Mouse (Mus musculus) liver, adult (tissue): ENCODE measurements around the gene Dab1.

Source experiments
- GATA4 ChIP-seq: IDR thresholded peaks from 2 replicates; pipeline ENCODE4 v1.6.1; 2014; ENCODE audit warnings: mild to moderate bottlenecking, low read length; ENCODE audit not compliant: insufficient replicate concordance

Dab1 gene

DNA sequence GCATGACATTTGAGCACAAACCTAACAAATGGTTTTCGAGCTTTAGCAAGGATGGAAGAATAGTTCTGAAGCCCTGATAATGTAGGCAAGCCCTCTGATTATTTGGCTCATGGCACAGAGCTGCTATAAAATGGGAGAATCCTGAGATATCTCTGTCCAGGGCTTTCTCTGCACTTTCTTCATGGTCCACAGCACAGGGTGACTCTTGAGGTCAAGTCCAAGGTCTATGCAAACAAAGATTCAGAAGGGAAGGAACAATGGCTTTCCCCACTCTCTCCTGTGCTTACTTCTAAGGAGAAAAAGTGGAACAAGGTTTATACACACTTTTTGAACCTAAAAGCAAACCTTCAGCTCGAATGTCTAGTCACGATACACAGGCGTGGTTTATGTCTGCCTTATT is 1061.3 kb downstream of the Dab1 start:
- TF ChIP-seq GATA4 = no peak

DNA sequence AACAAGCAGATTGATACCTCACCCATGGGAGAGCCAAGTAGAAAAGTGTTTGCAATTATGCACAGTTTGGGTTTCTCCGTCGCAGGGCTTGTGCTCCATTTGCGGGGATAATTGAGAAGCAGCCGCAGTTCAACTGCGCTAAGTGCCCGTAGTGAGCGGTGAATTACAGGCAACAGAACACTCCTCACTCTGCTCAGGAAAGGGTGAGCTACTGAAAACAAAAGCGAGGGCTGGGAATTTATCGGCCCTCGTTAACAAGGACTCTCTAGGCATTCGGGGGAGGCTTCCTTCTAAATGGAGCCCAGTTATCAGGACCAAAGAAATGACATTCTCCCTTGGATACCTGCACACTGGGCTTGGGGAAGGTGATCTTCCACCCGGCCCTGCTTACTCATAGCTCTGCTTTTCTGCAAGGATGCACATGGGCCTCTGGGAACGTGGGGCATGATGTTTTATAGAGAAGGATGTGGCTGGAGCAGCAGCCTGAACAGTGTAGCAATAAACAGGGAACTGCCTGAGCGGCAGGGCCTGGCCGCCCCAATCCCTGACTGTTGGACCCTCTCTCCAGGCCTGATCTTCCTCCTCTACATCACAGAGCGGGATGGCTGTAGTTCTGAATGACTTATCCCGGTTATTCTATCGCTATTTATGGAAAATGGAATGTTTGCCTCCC is 1067.1 kb downstream of the Dab1 start:
- no peak for TF ChIP-seq GATA4

DNA sequence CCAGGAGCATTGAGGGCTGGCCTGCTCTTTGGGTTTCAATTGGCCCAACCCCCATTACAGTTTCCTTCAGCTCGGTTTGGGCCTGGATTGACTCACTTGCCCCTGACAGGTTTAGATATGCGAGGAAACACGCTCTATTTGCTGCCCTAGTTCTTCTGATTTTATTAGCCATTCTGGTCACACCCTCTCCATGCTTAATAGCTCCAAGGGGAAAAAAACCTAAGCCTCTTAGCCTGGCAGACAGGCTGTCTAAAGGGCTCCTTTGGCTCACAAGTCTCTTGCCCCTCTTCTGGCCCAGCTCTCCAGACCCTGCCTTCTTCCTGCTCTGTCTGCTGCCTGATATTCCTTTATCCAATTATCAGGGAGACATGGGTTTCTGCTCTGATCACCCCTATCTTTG is 1069.9 kb downstream of the Dab1 start:
- TF ChIP-seq GATA4 = no peak

- no peak for TF ChIP-seq GATA4
These were observed 1071.9 kb downstream of the Dab1 start for GRCm38 (mm10) chr4:104691026-104691425.

DNA sequence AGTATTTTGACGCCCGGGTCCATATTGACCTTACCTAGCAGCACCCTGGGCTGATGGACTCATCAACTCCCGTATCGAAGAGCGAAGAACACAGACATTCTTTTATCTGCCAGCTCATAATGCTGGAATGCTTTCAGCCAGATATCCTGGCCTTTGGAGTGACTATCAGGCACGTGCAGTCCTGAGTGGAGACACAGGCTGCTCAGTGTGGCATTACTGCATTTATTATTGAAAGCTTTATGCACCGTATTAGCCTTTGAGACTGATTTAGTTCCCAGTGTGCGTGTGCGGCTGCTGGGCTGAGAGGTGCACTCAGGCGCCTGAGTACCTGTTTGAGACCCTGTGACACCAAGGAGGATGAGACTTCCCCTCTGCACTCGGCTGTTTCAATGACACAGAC is 1075.0 kb downstream of the Dab1 start:
- TF ChIP-seq GATA4 = no peak

DNA sequence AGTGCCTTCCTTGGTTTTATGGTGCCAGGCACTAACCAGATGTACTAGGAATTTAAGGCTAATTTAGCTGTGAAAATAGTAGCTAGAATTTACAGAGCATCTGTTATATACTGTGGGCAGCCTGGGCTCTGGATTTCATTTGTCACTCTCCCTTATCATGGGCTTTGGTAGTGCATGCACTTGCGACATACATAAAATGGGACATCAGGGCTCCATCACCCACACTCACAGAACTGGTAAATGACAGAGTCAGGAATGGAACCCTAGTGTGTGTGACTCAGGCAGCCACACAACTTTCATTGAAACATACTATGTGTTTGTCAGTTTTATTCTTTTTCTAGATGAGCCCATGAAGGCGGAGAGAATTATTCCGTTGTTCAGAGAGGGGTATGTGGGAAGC is 1077.4 kb downstream of the Dab1 start:
- no peak for TF ChIP-seq GATA4

GRCm38 (mm10) chr4:104697703-104698102 is 1078.5 kb downstream of the Dab1 start:
- no peak for TF ChIP-seq GATA4

DNA sequence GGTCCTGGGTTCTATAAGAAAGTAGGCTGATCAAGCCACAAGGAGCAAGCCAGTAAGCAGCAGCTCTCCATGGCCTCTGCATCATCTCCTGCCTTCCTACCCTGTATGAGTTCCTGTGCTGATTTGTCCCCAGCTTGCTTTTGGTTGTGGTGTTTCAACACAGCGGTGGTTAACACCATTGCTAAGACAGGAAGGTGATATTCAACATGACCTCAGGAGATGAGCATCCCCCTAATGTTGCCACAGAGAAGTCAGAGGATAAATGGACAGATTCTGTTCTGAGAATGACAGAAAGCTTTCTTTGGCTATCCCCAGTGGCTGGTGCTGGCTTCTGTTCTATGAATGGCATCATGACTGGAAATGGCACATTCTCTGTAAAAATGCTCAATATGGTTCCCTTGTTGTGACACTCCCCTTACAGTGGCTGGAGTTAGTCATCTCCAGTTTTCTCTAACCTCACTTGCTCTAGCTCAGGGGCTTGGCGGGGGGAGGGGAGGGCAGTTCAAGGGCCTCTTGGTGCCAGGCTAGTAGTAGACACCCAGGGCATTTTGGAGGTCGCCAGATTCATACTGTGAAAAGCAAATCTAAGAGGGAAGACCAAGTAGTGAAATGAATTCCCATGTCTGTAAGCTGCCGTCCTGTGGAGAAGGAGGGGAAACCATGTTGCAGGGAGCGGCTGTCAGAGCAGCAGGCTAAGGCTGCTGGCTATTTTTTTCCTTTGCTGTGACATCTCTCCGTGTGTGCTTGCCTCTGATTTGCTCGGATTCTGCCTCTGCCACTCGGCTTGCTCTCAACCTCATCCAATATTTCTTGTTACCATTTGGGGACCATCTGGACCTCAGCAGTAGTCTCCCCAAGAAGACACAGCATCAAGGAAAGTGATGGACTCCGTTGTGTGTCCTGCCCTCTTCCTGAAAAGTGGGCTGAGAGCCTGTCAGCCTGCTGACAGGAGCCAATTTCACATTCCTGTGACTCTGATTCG is 1086.8 kb downstream of the Dab1 start:
- no peak for TF ChIP-seq GATA4

GRCm38 (mm10) chr4:104712338-104713083 is 1093.4 kb downstream of the Dab1 start:
- no peak for TF ChIP-seq GATA4

DNA sequence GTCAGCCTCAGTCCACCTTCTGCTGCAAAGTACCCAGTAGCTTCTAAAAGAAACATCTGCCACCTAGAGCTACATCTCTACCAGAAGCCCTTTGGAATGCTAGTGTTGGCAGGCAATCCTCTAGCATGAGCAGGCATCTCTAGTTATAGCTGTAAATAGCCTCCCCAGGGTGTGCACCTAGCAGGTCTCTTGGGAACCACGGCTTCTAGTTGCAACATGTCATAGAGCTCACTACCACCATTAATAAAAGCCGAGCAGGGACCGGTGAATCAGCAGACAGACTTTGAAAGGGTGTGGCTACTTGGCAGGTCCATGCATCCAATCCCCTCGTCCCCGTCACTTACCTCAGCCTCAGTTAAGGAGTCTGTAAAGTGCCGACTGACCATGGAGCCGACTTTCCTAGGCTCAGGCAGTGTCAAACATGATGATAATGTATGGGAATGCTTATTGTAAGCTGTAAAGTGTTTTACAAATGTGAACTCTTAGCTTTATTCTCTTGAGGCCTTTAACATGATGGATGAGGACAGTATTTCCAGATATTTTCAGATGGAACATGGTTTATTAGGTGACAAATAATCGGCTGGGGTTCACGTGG is 1095.9 kb downstream of the Dab1 start:
- TF ChIP-seq GATA4 = no peak

- TF ChIP-seq GATA4 = no peak
These were observed 1096.7 kb downstream of the Dab1 start for GRCm38 (mm10) chr4:104715857-104716256.

- TF ChIP-seq GATA4 = no peak
These were observed 1097.3 kb downstream of the Dab1 start for GRCm38 (mm10) chr4:104716506-104716905.

- TF ChIP-seq GATA4 = no peak
These were observed 1100.0 kb downstream of the Dab1 start for GRCm38 (mm10) chr4:104718973-104719795.

- TF ChIP-seq GATA4 = no peak
These were observed 1104.4 kb downstream of the Dab1 start for GRCm38 (mm10) chr4:104723527-104724045.

DNA sequence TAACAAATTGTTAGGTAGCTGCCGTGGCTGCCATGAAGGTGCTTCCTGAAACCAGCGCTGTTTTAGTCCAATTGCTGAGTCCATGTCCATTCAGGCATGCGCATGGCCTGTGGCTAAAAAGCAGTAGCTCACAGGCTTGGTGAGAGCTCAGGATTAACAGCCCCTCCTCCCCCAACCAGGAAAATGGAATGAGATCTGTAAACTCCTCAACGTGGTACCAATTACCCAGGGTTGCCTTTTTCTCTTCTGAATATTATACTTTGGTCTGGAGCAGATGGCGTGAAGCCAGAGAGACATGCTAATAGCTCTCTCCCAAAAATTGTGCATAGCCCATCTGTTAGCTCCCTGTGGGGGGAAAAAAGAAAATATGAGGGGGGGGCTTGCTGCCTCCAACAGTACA is 1105.1 kb downstream of the Dab1 start:
- TF ChIP-seq GATA4 = no peak

DNA sequence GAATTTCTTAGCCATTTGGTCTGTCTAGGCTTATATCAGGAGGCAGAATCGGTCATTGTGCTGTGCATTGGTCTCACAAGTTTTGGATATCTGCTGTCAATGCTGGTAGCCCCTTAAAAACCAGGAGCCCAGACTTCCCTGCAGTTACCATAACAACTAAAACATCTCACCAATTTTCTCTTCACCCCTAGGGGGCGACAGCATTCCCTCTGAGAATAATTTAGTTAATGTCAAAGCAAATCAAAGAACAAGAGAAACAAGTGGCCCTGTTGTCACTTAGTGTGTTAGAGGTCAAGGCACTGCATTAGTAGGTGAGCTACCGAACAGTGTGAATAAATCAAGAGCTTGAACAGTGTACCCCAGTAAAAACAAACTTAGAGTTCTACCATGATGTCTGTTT is 1106.5 kb downstream of the Dab1 start:
- TF ChIP-seq GATA4 = no peak
